Comparison of ENCODE assay signal across 10 mouse cellular contexts in the genomic region with DNA sequence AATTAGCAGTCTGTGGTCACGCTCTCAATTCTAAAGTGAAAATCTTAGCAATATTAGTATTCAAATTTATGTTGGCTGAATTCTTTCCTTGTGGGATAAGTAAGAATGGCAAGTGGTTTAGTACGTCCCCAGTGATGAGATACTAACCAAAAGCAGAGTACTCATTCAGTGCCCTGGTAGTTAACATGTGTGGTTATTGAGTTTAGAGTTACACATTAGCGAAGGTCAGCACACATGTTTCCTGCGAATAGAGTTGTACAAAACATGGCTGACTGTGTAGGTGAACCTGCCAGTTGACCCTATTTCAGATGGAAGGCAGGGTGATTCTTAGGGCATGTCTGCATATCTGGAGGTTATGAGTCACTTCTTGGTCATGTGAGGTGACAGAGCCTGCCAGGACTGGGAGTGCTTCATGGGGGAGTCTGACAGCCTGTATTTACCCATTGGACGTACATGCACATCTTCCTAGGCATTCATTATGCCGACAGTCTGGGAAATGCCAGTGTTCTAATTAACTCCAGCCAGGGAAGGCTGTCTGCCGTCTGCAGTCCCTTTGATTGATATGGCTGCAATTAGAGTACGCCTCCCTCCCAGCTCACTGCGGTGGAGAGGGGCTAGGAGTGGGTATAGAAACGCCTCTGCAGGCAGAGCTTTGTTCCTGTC.
A peak's percentile ranks its signal among the peaks of the same experiment; 100 is the strongest.
DNase-seq lines count a peak whose midpoint lies in the region; ATAC-seq and TF ChIP-seq lines count a peak whose summit lies in the region.
"Had no signal": no experiment of that assay in that cellular context is flagged by ENCODE, and none has a peak within 500 bp of the region (broad histone marks: within the 10 kb centered on the region; RNA-seq: fewer than 3 reads in every experiment).

No protein-coding gene starts in this region.

- no peaks in the 10 kb centered on the region for H3K36me3 ChIP-seq in embryonic facial prominence, embryonic 11.5 days (replicated peaks; ENCODE audit: control insufficient read depth, insufficient read depth, low read depth, low read length)
- H3K36me3 ChIP-seq in hindbrain, postnatal 0 days (ENCODE audit: insufficient read depth, low read length): no peaks in the 10 kb centered on the region
- H3K36me3 ChIP-seq in neural tube, embryonic 15.5 days: no peaks in the 10 kb centered on the region

- TF ChIP-seq CTCF in left cerebral cortex, adult 2 months (IDR thresholded peaks at IDR 0.05): no peak
- TF ChIP-seq CTCF in hindbrain, postnatal 0 days (IDR thresholded peaks at IDR 0.05; ENCODE audit: low read depth): no peak

- WGBS in embryonic facial prominence, embryonic 11.5 days: 28% methylated on average over 10 of the region's 10 CpGs
- WGBS in hindbrain, postnatal 0 days: 39% methylated on average over 10 of the region's 10 CpGs
- 34% methylated on average over 10 of the region's 10 CpGs for WGBS in neural tube, embryonic 15.5 days

- no peak overlapping the region for H3K9ac ChIP-seq in embryonic facial prominence, embryonic 11.5 days (replicated peaks; ENCODE audit: low read length)
- H3K9ac ChIP-seq in hindbrain, postnatal 0 days (replicated peaks; ENCODE audit: low read length): no peak overlapping the region
- H3K9ac ChIP-seq in neural tube, embryonic 15.5 days (replicated peaks): no peak overlapping the region

- H3K27ac ChIP-seq in left cerebral cortex, adult 2 months: no peak overlapping the region
- H3K27ac ChIP-seq in embryonic facial prominence, embryonic 11.5 days (replicated peaks; ENCODE audit: low read depth, low read length): no peak overlapping the region
- no peak overlapping the region for H3K27ac ChIP-seq in hindbrain, postnatal 0 days
- peak overlapping the region; percentile 49 for H3K27ac ChIP-seq in neural tube, embryonic 15.5 days (replicated peaks)
- H3K27ac ChIP-seq: macrophage had no signal

- no peak overlapping the region for H3K4me2 ChIP-seq in embryonic facial prominence, embryonic 11.5 days (ENCODE audit: low read depth, low read length)
- no peak overlapping the region for H3K4me2 ChIP-seq in hindbrain, postnatal 0 days (ENCODE audit: low read depth, low read length)
- H3K4me2 ChIP-seq in neural tube, embryonic 15.5 days: no peak overlapping the region

- intact Hi-C loops in left cerebral cortex, adult 2 months (cut with DNase I): no loop called here

- no peaks in the 10 kb centered on the region for H3K9me3 ChIP-seq in embryonic facial prominence, embryonic 11.5 days (replicated peaks; ENCODE audit: control insufficient read depth, low read length)
- H3K9me3 ChIP-seq in hindbrain, postnatal 0 days (ENCODE audit: low read length): no peaks in the 10 kb centered on the region
- H3K9me3 ChIP-seq in neural tube, embryonic 15.5 days (replicated peaks): no peaks in the 10 kb centered on the region

- H3K27me3 ChIP-seq in embryonic facial prominence, embryonic 11.5 days (ENCODE audit: control insufficient read depth, insufficient read depth, low read length): no peaks in the 10 kb centered on the region
- no peaks in the 10 kb centered on the region for H3K27me3 ChIP-seq in hindbrain, postnatal 0 days (ENCODE audit: insufficient read depth, low read length)
- no peaks in the 10 kb centered on the region for H3K27me3 ChIP-seq in neural tube, embryonic 15.5 days (replicated peaks)

- peak; percentile 16 for DNase-seq in left cerebral cortex, adult 11 months (ENCODE audit: low spot score)
- no peak for DNase-seq in left cerebral cortex, adult 2 months (ENCODE audit: extremely low spot score in 1 of 2, low spot score in 2 of 2)
- DNase-seq in embryonic facial prominence, embryonic 11.5 days (ENCODE audit: low spot score): peak; percentile 42
- peak; percentile 44 for DNase-seq in hindbrain, postnatal 0 days (ENCODE audit: low spot score)
- DNase-seq in gastrocnemius, adult 8-10 months (ENCODE audit: low spot score in 2 of 2): no peak
- no peak for DNase-seq in thymus, adult 18-20 months
- DNase-seq in urinary bladder, postnatal 14 days (ENCODE audit: low spot score): no peak
- DNase-seq: cerebellum, adult 8-10 months had no signal

- ATAC-seq in embryonic facial prominence, embryonic 11.5 days (replicated peaks; ENCODE audit: insufficient number of reproducible peaks, low FRiP score, low TSS enrichment, low read depth): peak; percentile 72
- peak; percentile 69 for ATAC-seq in hindbrain, postnatal 0 days
- peak; percentile 84 for ATAC-seq in neural tube, embryonic 15.5 days (ENCODE audit: low FRiP score)

- H3K4me1 ChIP-seq in embryonic facial prominence, embryonic 11.5 days (ENCODE audit: control insufficient read depth, insufficient read depth, low read length): 0 out of 2 replicates have a peak, but pooled peaks cover 2% of the 10 kb centered on the region
- H3K4me1 ChIP-seq in hindbrain, postnatal 0 days (ENCODE audit: insufficient read depth, low read length): no peaks in the 10 kb centered on the region
- peaks cover 5% of the 10 kb centered on the region for H3K4me1 ChIP-seq in neural tube, embryonic 15.5 days

- no peak overlapping the region for H3K4me3 ChIP-seq in left cerebral cortex, adult 2 months
- no peak overlapping the region for H3K4me3 ChIP-seq in embryonic facial prominence, embryonic 11.5 days (ENCODE audit: low read depth, low read length)
- no peak overlapping the region for H3K4me3 ChIP-seq in hindbrain, postnatal 0 days (ENCODE audit: low read length)
- no peak overlapping the region for H3K4me3 ChIP-seq in neural tube, embryonic 15.5 days (replicated peaks)

Comparison
In these comparisons a context has a peak if more than half of its experiments do, and no peak if none do; other contexts are left out.
1. DNase-seq: peak in left cerebral cortex, adult 11 months (single experiment), embryonic facial prominence, embryonic 11.5 days (single experiment) and hindbrain, postnatal 0 days (single experiment); none in left cerebral cortex, adult 2 months (0 of 2), gastrocnemius, adult 8-10 months (0 of 2), thymus, adult 18-20 months (0 of 2) and urinary bladder, postnatal 14 days (single experiment).
2. Peak in every context shown above with its lines, with median percentiles within 50 percentile points of each other: ATAC-seq.